Mouse (Mus musculus): ENCODE results near the gene Rpl36a-ps1. TPM values are rescaled to one million over a fixed set of nuclear protein-coding genes. Genes with fewer than 3 reads are reported as not detected.
"Not testable (repeated sequence)": the region's sequence is repeated elsewhere in the genome, so short reads cannot be mapped to it uniquely, and the experiment has no call there.

Rpl36a-ps1 gene
- not detected in 2 replicates for polyA plus RNA-seq (2012; ENCODE audit: insufficient read depth, insufficient read length, low replicate concordance, missing spikeins)

DNA sequence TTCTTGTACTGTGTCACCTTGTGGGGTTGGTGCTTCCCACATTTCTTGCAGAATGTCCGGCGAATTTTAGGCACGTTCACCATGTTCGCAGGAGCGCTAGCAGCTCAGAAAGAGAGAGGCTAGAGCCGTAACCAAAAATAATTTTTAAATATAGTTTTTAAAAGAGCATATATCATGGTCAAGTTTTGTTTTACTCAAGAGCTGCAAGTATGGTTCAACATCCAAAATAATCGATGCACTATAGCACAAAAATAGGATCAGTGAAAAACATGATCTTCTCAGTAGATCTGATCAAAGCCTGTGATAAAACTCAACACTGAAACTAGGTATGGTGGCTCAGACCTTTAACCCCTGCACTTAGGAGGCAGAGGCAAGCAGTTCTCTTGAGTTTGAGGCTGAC, at the start of gene Rpl36a-ps1:
Gene Rpl36a-ps1 (minus strand): TSS at position 101 of the 400 bp plus-strand sequence.
- H3K4me3 ChIP-seq (ENCODE audit: insufficient read depth, low read depth, low read length): no peak within 1 kb of the TSS
- no peaks in the 10 kb centered on the region for H3K4me1 ChIP-seq (ENCODE audit: control insufficient read depth, insufficient read depth, low read length)
- no peak for TF ChIP-seq POLR2A (IDR thresholded peaks at IDR 0.05; ENCODE audit: insufficient read depth, low read depth, low read length)
- no peak for TF ChIP-seq CTCF (IDR thresholded peaks at IDR 0.05; ENCODE audit: insufficient read depth, low read depth, low read length)
- 95% methylated on average over 7 of the region's 7 CpGs for WGBS
- no peak within 1 kb of the TSS for H3K27ac ChIP-seq (ENCODE audit: insufficient read depth, low read depth, low read length)

DNA sequence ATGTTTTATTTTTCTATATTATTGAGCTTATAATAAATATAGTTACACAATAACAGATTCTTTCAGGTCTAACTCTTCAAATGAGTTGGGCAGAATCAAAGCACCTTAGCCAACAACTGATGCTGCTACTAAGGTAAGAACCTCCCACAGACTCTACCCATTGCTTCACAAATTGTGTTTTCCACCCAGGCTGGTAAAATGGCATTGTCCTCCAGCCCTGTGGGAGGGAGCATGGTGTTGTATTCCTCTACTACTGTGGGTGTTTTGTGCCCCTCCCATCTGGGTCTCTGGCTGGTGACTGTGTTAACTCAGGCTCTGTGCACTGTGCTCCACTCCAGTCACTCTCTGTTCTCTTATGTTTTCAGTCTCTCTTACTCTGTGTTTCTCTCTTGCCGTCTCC, 49.4 kb upstream of the Rpl36a-ps1 start:
- H3K4me1 ChIP-seq (ENCODE audit: control insufficient read depth, insufficient read depth, low read length): peaks cover 10% of the 10 kb centered on the region
- 92% methylated on average over 1 of the region's 1 CpGs for WGBS
- no peak overlapping the region for H3K4me3 ChIP-seq (ENCODE audit: insufficient read depth, low read depth, low read length)
- no peak overlapping the region for H3K27ac ChIP-seq (ENCODE audit: insufficient read depth, low read depth, low read length)
- no peak for TF ChIP-seq CTCF (IDR thresholded peaks at IDR 0.05; ENCODE audit: insufficient read depth, low read depth, low read length)
- TF ChIP-seq POLR2A (IDR thresholded peaks at IDR 0.05; ENCODE audit: insufficient read depth, low read depth, low read length): no peak

DNA sequence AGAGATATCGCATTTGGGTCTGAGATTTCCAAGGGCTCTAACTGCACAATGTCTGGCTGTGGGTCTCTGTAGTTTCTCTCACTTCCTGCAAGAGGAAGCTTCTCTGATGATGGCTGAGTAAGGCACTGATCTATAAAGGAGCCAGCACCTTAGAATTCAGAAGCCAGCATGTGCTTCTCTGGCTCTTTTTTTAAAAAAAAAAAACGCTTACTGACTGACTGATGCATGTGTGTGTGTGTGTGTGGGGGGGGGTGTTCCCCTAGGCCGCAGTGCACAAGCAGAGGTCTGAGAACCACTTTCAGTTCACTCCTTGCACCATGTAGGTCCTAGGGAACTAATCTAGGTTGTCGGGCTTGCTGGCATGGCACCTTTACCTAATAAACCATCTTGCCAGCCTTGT, 47.3 kb upstream of the Rpl36a-ps1 start:
- Histone ChIP-seq H3K4me1 (ENCODE audit: control insufficient read depth, insufficient read depth, low read length) (peaks cover 10% of the 10 kb centered on the region), H3K4me3 (ENCODE audit: insufficient read depth, low read depth, low read length) (no peak overlapping the region), H3K27ac (ENCODE audit: insufficient read depth, low read depth, low read length) (no peak overlapping the region)
- TF ChIP-seq CTCF (IDR thresholded peaks at IDR 0.05; ENCODE audit: insufficient read depth, low read depth, low read length) (no peak), POLR2A (IDR thresholded peaks at IDR 0.05; ENCODE audit: insufficient read depth, low read depth, low read length) (no peak)
- WGBS: 67% methylated on average over 4 of the region's 4 CpGs

DNA sequence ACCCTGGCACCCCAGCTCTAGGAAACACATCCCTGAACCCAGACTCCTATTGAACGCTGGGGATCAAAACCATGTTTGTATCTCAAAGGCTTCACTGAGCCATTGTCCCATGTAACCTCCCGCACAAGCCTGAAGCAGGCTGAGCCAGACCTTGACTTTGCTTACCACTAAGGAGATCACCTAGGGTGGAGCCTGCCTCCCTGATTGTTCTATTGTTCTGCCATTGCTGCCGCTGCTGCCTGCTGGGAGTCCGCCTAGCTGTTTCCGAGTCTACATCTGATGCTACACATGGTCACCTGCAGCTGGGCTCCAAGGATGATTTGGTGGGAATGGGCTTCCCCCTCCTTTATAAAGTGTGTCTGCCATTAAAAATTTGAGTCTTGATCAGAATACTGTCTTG, 45.2 kb upstream of the Rpl36a-ps1 start:
- WGBS: 70% methylated on average over 5 of the region's 5 CpGs

DNA sequence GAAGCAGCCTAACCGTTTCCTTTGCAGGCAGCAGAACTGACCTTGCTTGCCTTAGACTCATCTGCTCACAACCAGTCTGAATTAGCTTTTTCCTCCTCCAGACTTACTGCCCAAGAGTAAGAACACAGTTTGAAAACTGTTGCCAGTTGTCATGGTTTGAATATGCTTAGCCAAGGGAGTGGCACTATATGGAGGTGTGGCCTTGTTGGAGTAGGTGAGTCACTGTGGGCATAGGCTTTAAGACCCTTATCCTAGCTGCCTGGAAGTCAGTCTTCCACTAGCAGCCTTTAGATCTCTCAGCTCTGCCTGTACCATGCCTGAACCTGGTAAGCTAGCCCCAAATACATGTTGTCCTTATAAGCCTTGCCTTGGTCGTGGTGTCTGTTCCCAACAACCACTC, 43.6 kb upstream of the Rpl36a-ps1 start:
- TF ChIP-seq CTCF (IDR thresholded peaks at IDR 0.05; ENCODE audit: insufficient read depth, low read depth, low read length): no peak
- no peak for TF ChIP-seq POLR2A (IDR thresholded peaks at IDR 0.05; ENCODE audit: insufficient read depth, low read depth, low read length)
- WGBS: 79% methylated on average over 2 of the region's 2 CpGs
- no peak overlapping the region for H3K27ac ChIP-seq (ENCODE audit: insufficient read depth, low read depth, low read length)
- H3K4me3 ChIP-seq (ENCODE audit: insufficient read depth, low read depth, low read length): no peak overlapping the region
- H3K4me1 ChIP-seq (ENCODE audit: control insufficient read depth, insufficient read depth, low read length): no peaks in the 10 kb centered on the region

More for the DNA sequence above, 45.2 kb upstream of the Rpl36a-ps1 start:
- not testable (repeated sequence) for H3K27ac ChIP-seq (ENCODE audit: insufficient read depth, low read depth, low read length); H3K4me3 ChIP-seq (ENCODE audit: insufficient read depth, low read depth, low read length); H3K4me1 ChIP-seq (ENCODE audit: control insufficient read depth, insufficient read depth, low read length)

DNA sequence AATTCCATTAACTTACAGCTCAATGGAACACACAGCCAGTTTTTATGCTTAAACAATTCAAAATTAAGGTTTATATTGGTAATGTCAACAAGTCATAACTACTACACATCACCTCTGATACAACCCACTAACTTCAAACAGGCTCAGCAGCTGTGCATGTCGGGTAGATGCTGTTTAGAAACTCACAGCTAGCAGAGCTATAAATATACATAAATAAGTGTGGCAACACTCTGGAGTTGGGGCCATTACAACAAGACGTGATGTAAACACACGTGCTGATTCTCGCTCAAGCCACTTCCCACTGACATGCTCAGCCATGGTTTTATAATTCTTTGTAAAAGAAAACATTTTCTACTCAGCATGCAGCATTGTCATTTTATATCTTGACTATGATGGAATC, 41.9 kb upstream of the Rpl36a-ps1 start:
- TF ChIP-seq POLR2A (IDR thresholded peaks at IDR 0.05; ENCODE audit: insufficient read depth, low read depth, low read length): no peak
- no peak for TF ChIP-seq CTCF (IDR thresholded peaks at IDR 0.05; ENCODE audit: insufficient read depth, low read depth, low read length)
- Histone ChIP-seq H3K27ac (ENCODE audit: insufficient read depth, low read depth, low read length) (no peak overlapping the region), H3K4me1 (ENCODE audit: control insufficient read depth, insufficient read depth, low read length) (no peaks in the 10 kb centered on the region), H3K4me3 (ENCODE audit: insufficient read depth, low read depth, low read length) (no peak overlapping the region)
- WGBS: 57% methylated on average over 4 of the region's 4 CpGs

DNA sequence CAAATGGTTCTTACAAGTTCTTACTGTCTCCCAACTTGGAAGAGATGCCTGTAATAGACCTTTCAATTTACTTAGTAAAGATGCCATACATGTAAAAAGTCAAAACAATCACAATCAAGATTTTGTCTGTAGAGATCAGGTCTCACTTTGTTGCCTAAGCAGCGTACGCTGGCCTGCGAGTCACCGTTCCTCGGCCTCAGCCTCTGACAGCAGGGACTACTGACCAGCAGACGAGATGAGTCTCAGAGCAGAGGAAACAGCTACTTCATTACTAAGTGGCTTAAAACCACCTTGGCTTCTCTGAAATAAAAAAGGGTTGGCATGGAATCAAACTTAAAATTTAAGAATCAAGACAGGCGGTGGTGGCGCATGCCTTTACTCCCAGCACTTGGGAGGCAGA, 40.7 kb upstream of the Rpl36a-ps1 start:
- 96% methylated on average over 8 of the region's 8 CpGs for whole genome bisulfite sequencing
- not testable (repeated sequence) for H3K4me3 ChIP-seq (ENCODE audit: insufficient read depth, low read depth, low read length); H3K4me1 ChIP-seq (ENCODE audit: control insufficient read depth, insufficient read depth, low read length); H3K27ac ChIP-seq (ENCODE audit: insufficient read depth, low read depth, low read length)

DNA sequence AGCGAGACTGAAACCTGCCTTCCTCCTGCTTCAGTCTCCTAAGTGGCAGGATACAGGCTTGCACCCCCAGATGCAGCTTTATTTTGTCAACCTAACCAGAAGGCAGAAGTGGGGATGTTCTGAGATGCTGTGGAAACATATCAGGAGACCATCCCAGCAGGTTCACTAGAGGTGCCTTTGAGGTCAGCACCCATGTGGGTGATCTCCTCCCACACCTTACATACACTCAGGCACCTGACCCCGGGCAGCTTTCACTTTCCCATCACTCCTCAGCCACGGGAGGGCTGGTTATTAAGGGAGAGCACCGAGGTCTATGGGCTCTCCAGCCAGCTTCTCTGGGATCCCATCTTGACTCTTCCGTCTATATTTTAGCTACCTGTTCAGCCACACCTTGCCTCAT, 38.5 kb upstream of the Rpl36a-ps1 start:
- TF ChIP-seq CTCF (IDR thresholded peaks at IDR 0.05; ENCODE audit: insufficient read depth, low read depth, low read length) (no peak), POLR2A (IDR thresholded peaks at IDR 0.05; ENCODE audit: insufficient read depth, low read depth, low read length) (no peak)
- WGBS: 80% methylated on average over 5 of the region's 5 CpGs
- Histone ChIP-seq H3K27ac (ENCODE audit: insufficient read depth, low read depth, low read length) (no peak overlapping the region), H3K4me3 (ENCODE audit: insufficient read depth, low read depth, low read length) (no peak overlapping the region), H3K4me1 (ENCODE audit: control insufficient read depth, insufficient read depth, low read length) (no peaks in the 10 kb centered on the region)

DNA sequence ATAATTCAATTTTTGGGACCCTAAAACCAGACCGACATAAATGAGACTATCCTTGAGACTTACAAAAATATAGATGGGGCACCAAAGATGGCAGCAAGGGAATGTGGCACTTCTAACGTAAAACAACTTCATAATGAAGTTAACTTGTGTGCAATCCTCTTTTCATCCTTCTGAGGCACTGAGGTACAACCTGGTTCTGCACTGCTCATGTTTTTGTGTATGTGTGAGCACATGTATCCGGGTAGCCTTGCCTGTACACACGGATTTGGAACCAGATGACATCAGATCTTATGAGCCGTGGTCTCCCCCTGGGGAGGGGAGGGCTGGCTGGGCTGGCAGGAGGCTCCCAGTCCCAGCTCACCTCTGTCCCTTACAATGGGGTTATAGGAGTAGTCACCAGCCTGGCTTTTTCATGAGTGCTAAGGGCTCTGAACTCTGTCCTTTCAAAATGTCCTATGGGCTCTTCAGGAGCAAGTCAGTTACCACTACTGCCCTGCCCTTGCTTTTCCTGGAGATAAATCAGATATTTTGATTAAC, 37.3 kb upstream of the Rpl36a-ps1 start:
- 92% methylated on average over 5 of the region's 5 CpGs for WGBS
- Histone ChIP-seq H3K27ac (ENCODE audit: insufficient read depth, low read depth, low read length) (no peak overlapping the region), H3K4me3 (ENCODE audit: insufficient read depth, low read depth, low read length) (no peak overlapping the region), H3K4me1 (ENCODE audit: control insufficient read depth, insufficient read depth, low read length) (no peaks in the 10 kb centered on the region)
- no peak for TF ChIP-seq POLR2A (IDR thresholded peaks at IDR 0.05; ENCODE audit: insufficient read depth, low read depth, low read length)
- TF ChIP-seq CTCF (IDR thresholded peaks at IDR 0.05; ENCODE audit: insufficient read depth, low read depth, low read length): no peak

DNA sequence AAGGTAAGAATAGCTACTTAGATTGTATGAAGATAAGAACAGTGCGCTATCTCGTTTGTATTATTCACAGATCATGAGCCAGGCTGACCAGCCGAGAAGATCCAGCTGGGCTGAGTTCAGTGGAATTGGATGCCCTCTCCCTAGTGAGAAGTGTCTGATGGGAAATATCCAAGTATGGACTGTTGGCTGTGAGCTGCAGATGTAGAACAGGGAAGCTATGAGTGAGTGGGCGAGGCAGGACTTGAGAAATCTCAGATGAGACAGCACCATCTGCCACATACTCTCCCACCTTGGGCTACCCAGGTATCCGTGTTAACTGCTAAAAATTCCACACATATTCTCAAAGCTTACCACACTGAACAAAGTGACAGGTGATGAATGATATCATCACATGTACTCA, 35.9 kb upstream of the Rpl36a-ps1 start:
- Histone ChIP-seq H3K27ac (ENCODE audit: insufficient read depth, low read depth, low read length) (no peak overlapping the region), H3K4me1 (ENCODE audit: control insufficient read depth, insufficient read depth, low read length) (no peaks in the 10 kb centered on the region), H3K4me3 (ENCODE audit: insufficient read depth, low read depth, low read length) (no peak overlapping the region)
- no peak for TF ChIP-seq CTCF (IDR thresholded peaks at IDR 0.05; ENCODE audit: insufficient read depth, low read depth, low read length)
- no peak for TF ChIP-seq POLR2A (IDR thresholded peaks at IDR 0.05; ENCODE audit: insufficient read depth, low read depth, low read length)
- WGBS: 81% methylated on average over 5 of the region's 5 CpGs
